Mouse (Mus musculus) urinary bladder, postnatal 25 days (tissue): ENCODE measurements around the gene Scgb2b26.
A peak's percentile ranks its signal among the peaks of the same experiment; 100 is the strongest.

Source experiments
- DNase-seq: peaks from one replicate; pipeline ENCODE4 v3.0.0; 2022; ENCODE audit warnings: low spot score

The Scgb2b26 gene

GRCm38 (mm10) chr7:33944940-33945339, at the start of gene Scgb2b26:
Gene Scgb2b26, minus strand, starts transcription at chr7:33945040.
- no peak for DNase-seq

GRCm38 (mm10) chr7:33982281-33982680, 37.4 kb upstream of the Scgb2b26 start:
- DNase-seq: peak; percentile 12

GRCm38 (mm10) chr7:33902982-33903381, 41.9 kb downstream of the Scgb2b26 start:
- no peak for DNase-seq

- DNase-seq: no peak
Measured at GRCm38 (mm10) chr7:33900803-33901202, 44.0 kb downstream of the Scgb2b26 start.

- no peak for DNase-seq
Measured at GRCm38 (mm10) chr7:33900007-33900406, 44.8 kb downstream of the Scgb2b26 start.
